Mouse (Mus musculus): ENCODE data around the gene Lsm4. TPM values are rescaled to one million over a fixed set of nuclear protein-coding genes. Genes with fewer than 3 reads are reported as not detected.

Lsm4 gene
- total RNA-seq (2021) = 10 to 100 TPM; 60.3 to 68.5 TPM

DNA sequence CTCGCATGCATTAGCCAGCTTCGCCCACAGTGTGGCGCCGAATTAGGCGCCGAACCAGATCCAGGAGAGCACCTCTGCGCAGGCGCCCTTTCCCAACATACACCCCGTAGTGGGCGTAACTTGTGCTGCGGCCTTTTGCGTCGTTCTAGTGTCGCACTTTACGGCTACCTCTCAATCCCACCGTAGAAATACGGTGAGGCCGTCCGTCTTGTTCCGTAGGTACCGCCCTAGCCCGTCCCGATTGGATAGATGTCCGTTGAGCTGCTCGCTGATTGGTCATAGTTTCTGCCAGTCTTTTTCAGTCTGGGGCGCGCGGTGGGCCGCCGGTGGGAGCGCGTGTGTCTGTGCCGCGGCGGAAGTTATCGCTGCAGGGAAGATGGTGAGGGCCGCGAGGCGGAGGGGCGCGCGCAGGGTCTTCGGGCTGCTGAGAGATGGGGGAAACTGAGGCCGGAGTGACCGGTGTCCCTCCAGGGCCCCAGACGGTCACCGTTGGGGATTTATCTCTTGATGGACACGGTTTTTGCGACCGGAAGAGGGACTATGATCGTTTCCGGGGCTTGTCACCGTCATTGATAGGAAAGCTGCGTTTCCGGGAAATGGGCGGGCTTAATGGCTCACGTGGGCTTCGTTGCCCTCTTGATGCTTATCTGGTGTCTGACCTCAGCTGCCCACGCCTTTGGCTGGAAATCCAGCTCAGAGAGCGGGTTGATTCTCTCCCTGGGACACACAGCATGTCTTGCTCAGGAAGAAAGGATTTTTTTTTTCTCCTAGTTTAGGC lies at the start of gene Lsm4:
Gene Lsm4, plus strand, starts transcription at position 170 of the 778 bp plus-strand sequence.
- peak; percentile 98 to 99 for DNase-seq

GRCm38 (mm10) chr8:70625104-70625503 lies 47.9 kb upstream of the Lsm4 start:
- no peak for DNase-seq

GRCm38 (mm10) chr8:70627041-70627440 lies 46.0 kb upstream of the Lsm4 start:
- no peak for DNase-seq

DNA sequence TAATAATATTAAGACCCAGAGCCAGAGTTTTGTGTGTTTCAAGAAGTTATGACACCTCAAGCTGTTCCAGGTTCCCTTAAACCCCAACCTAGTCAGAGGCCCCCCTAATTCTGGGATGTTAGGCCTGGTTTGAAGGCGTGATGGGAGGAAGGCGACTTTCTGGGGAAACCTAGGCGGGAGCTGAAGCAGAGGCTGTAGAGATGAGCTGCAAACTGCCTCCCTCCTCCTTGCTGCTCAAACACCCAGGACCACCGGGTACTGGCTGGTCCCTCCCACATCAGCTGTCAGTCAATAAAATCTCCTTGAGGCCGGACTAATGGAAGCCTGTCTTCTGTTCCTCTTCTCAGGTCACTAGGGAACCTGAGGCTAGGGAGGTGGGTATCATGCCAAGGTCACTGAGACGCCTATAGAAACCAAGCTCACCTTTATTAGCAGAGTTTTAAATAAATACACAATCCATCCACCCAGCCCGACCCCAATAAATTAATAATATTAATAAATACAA lies 44.0 kb upstream of the Lsm4 start:
- DNase-seq = no peak

GRCm38 (mm10) chr8:70629574-70630531 lies 43.2 kb upstream of the Lsm4 start:
- peak; percentile 91 to 93 for DNase-seq

DNA sequence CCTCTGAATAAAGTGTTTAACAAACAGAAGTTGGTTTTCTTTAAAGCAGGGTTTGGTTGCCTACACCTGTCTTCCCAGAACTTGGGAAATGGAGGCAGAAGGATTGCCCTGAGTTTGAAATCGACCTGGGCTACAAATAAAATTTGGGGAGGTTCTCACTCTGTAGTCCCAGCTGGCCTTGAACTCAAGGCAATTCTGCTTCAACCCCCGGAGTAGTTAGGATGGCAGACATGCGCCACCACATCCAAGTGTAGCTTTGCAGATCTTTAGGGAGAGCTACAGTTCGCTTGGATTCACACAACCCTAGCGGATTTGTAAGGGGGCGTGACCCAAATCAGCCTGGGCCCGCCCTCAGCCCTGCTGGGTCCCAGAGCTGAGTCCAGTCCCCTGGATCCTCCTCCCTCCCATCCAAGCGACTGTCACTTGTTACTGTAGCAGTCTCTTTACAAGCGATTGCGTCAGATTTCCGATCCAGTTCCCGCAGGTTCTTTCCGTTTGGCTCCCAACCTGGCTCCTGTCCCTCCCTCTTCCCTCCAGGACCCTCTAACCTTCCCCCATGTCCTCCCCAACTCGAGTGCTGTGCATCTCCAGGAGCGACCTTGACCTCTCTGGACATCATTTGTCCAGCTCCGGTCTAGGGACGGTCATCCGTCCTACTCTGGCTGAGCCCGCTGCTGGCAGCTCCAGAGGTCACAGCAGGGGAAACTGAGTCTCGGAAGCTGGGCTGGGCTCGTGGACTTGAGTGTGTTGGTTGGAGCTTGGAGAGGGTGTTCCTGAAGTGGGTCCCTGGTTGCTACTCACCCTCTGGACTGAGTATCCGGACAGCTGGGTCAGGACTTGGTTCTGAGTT lies 42.3 kb upstream of the Lsm4 start:
- no peak for DNase-seq

DNA sequence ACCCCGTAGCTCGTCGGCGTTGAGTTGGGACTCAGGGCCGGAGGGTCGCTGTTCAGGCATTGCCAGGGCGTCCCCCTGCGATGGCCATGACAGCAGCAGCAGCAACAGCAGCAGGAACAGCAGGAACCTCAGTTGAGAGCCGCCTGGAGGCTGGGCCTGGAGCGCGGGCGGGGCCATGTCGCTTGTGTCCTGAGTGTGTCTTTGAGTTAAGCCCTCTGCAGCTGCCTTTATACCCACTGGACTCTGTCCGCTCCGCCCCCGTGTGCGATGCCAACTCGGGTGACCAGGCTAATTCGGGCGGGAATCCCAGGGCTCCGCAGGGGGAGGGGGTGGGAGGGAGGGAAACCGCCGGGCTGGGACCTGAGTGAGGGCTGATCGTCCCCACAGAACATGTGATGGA lies 41.6 kb upstream of the Lsm4 start:
- no peak for DNase-seq

- no peak for DNase-seq
Observed at GRCm38 (mm10) chr8:70632346-70632892, 40.6 kb upstream of the Lsm4 start, which contains the start of gene Gdf15. Gdf15 (minus strand) TSS chr8:70632456.

DNA sequence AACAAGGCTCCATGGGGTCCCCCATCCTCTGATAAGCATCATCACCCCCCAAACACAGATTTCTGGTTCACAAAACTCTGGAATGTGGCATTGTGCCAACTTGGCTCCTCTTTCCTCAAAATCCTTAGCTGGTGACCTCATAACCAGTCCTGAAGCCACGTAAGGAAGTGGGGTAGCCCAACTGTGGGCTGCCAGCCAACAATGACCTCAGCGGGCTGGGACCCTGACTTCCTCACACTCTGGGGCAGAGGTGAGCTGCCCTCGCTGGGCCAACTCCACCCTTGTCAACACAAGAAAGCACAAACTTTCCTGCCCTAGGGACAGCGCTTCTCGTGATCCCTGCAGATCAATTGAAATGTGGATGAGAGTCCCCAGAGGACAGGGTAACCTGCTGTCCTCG lies 39.0 kb upstream of the Lsm4 start:
- DNase-seq = no peak

DNA sequence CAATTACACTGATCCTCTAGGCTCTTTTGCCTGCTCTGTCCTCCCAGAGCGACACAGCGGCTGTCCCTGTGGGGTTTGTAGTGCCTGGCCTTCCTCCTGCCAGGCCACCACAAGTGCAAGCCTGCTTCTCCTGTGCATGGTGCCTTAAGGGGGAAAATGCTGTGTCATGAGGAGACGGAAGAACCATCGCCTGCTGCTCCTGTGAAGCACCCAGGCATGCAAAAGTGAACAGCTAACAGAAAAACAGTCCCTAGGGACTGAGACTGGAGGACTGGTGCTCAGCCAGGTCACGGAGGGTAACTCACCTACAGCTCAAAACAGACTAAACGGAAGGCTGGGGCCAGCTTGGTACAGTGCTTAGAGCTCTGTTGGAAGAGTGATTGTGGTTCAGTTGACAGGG lies 37.5 kb upstream of the Lsm4 start:
- no peak for DNase-seq

- no peak for DNase-seq
Observed at GRCm38 (mm10) chr8:70636838-70637237, 36.2 kb upstream of the Lsm4 start.

DNA sequence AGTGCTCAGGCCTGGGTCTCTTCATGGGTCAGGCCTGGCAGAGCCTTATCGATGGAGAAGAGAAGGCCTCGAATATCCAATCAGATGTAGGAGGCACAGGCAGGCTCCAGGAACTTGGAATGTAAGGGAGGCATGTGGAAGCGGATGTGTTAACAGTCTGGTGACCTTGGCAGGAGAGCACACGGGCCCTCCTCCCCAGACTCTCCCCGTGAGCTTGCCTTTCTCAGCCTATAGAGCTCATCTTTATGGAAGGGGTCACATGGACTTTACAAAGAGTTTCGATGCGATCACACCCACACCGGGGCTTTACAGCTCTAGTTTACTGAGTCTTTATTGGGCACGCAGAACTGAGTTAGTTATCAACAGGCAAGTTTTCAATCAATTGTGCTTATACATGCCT lies 34.3 kb upstream of the Lsm4 start:
- DNase-seq = no peak

GRCm38 (mm10) chr8:70643019-70643418 lies 30.0 kb upstream of the Lsm4 start:
- DNase-seq = no peak

- no peak for DNase-seq
Observed at GRCm38 (mm10) chr8:70644065-70644464, 29.0 kb upstream of the Lsm4 start.

DNA sequence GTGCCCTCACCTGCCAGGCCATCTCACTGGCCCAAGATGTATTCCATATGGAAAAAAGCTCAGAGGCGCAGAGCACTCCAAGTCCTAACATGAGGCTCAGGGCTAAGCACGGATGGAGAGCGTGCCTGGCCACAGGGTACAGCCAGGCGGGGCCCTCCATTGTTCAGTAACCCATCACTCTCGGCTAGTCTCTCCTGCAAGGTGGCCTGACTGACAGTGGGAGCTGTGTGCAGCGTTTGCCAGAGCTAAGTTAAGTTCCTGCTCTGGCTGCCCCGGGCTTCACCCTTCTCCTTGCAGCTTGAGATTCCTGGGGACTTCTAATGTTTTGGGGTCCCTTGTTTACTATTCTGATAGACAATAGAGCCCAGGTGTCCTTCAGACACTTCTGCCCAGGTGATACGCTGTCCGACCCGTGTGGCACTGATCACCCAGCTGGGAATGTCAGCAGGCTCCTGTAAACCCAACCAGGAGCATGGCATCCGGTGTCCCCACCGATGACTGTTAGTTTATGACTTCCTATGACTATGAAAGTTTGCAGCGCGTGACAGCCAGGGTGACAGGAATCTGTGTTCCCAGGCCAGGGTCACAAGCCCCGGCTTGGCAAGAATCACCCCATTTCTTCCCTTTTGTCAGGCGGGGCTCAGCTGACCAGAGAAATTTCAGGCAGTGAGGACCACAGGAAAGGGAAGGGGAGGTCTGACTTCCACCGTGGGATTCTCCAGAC lies 27.4 kb upstream of the Lsm4 start:
- no peak for DNase-seq

GRCm38 (mm10) chr8:70646369-70646768 lies 26.7 kb upstream of the Lsm4 start:
- no peak for DNase-seq

- DNase-seq = no peak
Observed at GRCm38 (mm10) chr8:70646775-70647174, 26.3 kb upstream of the Lsm4 start.

DNA sequence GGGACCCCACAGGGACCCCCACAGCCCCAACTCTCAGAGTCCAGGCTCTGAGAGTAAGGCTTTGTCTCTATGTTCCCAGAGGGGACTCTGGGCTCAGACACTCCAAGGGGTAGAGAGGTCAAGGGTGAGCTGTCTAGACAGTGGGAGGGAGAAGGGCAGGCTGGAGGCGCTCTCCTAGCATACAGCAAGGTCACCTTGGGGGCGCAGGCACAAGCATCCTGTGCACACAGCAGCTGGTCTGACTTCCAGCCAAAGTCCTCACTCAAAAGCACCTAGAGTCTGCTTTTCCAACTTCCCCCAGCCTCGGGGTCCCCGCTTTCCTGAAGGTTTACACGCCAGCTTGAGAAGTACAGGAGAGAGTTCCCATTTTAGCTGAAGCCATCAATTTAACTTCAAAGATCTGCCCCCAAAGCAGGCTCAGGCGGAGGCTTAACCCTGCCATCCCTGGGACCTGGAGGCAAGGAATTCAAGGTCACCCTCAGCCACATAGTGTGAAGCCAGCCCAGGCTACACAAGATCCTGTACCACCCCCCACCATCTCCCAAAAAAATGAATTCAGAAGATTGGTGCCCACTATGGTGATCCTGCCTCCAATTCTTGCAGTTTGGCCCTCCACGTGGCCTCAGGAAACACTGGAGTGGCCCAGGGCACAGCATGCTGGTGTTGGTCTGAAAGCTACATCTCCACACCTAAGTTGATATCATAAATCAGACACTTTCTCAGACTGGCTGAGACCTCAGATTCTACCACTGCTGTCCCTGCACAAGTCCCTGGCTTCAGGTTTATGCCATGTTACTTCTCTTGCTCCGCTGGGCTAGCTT lies 25.5 kb upstream of the Lsm4 start:
- DNase-seq = no peak

GRCm38 (mm10) chr8:70648164-70648442 lies 24.9 kb upstream of the Lsm4 start:
- DNase-seq = no peak

DNA sequence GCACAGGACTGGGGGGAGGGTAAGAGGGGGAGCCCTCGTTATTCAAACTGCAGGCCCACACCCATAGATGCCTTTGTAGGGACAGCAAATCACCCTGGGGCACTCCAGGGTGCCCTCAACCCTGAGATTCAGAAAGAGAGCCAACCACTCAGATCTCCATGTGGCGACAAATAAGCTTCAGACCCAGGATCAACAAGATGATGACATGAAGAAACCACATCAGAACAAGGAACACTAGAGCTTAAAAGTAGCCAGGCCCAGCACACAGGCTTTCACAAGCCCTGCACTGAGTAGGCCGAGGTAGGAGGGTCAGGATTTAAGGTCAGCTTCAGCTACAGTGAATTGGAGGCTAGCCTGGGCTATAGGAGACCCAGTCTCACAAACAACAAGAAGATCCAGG lies 24.1 kb upstream of the Lsm4 start:
- no peak for DNase-seq

GRCm38 (mm10) chr8:70649324-70649723 lies 23.7 kb upstream of the Lsm4 start:
- DNase-seq = no peak

All from layer of hippocampus, postnatal 36 days (tissue).